Mouse (Mus musculus) heart, postnatal 4 days (tissue): ENCODE results near the gene Pvr. TPM values are rescaled to one million over a fixed set of nuclear protein-coding genes. Genes with fewer than 3 reads are reported as not detected.
A peak's percentile ranks its signal among the peaks of the same experiment; 100 is the strongest.

ENCODE experiments used
- DNase-seq: peaks from one replicate; pipeline ENCODE4 v3.0.0; 2021
- total RNA-seq, 2 experiments: library from RNA; stranded (reverse); gene quantifications; 2 replicates each; pipeline ENCODE4 v1.2.3; 2021

Pvr gene
- 10 to 100 TPM; 25.7 to 28.3 TPM for total RNA-seq

- DNase-seq: peak; percentile 85
Measured at GRCm38 (mm10) chr7:19920506-19921261, at the start of gene Pvr. Gene Pvr (minus strand): TSS chr7:19921160.

GRCm38 (mm10) chr7:19970196-19970595, 49.2 kb upstream of the Pvr start:
- DNase-seq: no peak

GRCm38 (mm10) chr7:19969541-19970090, 48.7 kb upstream of the Pvr start:
- no peak for DNase-seq

- DNase-seq: no peak
Measured at GRCm38 (mm10) chr7:19969106-19969505, 48.1 kb upstream of the Pvr start.

- DNase-seq: no peak
Measured at GRCm38 (mm10) chr7:19964985-19965579, 44.1 kb upstream of the Pvr start, which contains the start of gene Ceacam20. Gene Ceacam20 (plus strand): TSS chr7:19965412.

GRCm38 (mm10) chr7:19962423-19962822, 41.5 kb upstream of the Pvr start:
- DNase-seq: no peak

GRCm38 (mm10) chr7:19956341-19956781, 35.4 kb upstream of the Pvr start:
- DNase-seq: peak; percentile 94

- no peak for DNase-seq
Measured at GRCm38 (mm10) chr7:19955861-19956260, 34.9 kb upstream of the Pvr start.

GRCm38 (mm10) chr7:19953054-19953453, 32.1 kb upstream of the Pvr start:
- no peak for DNase-seq

GRCm38 (mm10) chr7:19952320-19952986, 31.5 kb upstream of the Pvr start:
- no peak for DNase-seq

GRCm38 (mm10) chr7:19950589-19950988, 29.6 kb upstream of the Pvr start, which contains the start of gene Igsf23:
Gene Igsf23 (minus strand): TSS chr7:19950756.
- peak; percentile 25 for DNase-seq

- no peak for DNase-seq
Measured at GRCm38 (mm10) chr7:19949996-19950395, 29.0 kb upstream of the Pvr start.

- no peak for DNase-seq
Measured at GRCm38 (mm10) chr7:19948956-19949355, 28.0 kb upstream of the Pvr start.

- no peak for DNase-seq
Measured at GRCm38 (mm10) chr7:19945821-19946515, 25.0 kb upstream of the Pvr start.

GRCm38 (mm10) chr7:19945201-19945600, 24.2 kb upstream of the Pvr start:
- DNase-seq: no peak

GRCm38 (mm10) chr7:19944709-19945108, 23.7 kb upstream of the Pvr start:
- DNase-seq: no peak

GRCm38 (mm10) chr7:19940256-19940655, 19.3 kb upstream of the Pvr start:
- DNase-seq: peak; percentile 43

- peak; percentile 95 for DNase-seq
Measured at GRCm38 (mm10) chr7:19939555-19940235, 18.7 kb upstream of the Pvr start.

GRCm38 (mm10) chr7:19937229-19937821, 16.4 kb upstream of the Pvr start:
- no peak for DNase-seq

GRCm38 (mm10) chr7:19935961-19936360, 15.0 kb upstream of the Pvr start:
- DNase-seq: peak; percentile 50

GRCm38 (mm10) chr7:19935171-19935751, 14.3 kb upstream of the Pvr start:
- DNase-seq: peak; percentile 55
